Mouse (Mus musculus) c-Kit-positive CD71-negative TER-119-negative erythroid progenitor cells, embryonic 14.5 days (primary cell): ENCODE data around the gene Nacc2.

Source experiments
- DNase-seq: peaks from one replicate; pipeline ENCODE4 v3.0.0-alpha.2; 2013; ENCODE audit warnings: low read depth

The Nacc2 gene

DNA sequence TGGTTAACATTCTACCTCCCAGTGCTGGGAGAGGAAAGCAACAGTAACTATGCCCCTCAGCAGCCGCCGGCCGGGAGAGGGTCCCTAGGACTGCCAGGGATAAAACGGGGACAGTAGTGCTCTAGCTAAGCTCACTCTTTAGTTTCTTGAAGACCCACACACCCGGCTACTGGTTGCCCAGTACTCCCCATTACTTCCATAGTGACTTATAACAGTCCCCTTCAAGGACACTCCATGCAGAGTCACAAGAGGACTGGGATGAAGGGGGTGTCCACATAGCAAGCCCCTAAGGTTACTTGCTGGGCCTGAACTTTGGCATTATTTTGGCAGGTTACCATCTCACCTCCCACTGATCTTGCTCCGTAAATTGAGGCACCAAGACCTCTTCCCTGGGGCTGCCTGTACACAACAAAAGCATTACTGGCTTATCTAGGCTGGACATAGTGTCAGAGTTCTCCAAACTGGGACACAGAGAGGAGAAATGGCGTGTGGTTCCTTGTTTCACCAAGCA lies 16.1 kb upstream of the Nacc2 start:
- no peak for DNase-seq

DNA sequence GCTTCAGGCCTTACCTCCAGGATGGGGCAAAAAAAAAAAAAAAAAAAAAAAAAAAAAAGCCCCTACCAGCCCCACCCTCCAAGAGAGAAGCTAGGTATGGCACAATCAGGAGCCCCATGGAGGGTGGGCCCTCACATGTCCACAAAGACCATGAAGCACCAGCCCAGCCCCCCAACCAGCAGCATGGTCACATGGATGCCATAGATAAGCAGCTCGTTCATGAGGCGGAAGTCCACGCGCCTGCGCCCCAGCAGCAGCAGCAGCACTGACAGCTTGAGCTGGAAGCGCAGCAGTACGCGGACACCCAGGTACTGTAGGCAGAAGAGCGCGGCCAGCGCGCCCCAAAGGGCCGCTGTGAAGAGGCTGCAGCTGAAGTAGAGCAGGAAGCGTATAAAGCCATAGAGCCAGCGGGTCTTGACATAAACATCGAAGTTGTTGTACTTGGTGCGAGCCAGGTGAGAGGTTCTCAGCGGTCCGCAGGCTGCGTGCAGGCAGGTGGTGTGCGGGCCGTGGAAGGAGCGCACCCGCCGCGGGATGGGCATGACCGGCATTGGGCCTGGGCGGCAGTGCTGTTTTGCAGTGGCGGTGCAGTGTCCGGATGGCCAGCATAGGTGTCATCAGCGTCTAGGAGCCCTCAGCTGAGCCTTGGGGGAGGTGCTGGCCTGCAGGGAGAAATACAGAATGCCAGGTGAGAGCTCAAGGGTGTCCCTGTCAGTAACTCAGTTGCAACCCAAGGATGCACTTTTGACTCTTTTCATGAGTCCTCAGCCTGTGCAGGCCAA lies 15.4 kb upstream of the Nacc2 start:
- DNase-seq = no peak

DNA sequence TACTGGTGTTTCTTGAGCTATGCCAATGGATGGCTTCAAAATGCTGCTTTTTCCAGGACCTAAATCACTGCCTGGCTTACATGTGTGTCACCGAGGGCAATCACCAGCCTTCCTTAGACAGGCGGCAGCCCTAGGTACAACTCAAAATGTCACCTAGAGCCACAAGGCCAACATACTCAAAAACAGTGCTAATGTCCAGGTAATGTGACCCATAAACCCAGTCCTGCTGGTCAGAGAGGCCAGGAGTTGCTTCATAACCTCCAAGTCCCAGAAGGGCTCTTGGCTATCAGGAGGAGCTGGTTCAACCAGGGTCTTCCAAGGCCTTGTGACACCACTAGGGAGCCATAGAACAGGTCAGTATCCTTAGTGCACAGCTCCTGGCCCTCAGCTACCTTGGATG lies 11.6 kb upstream of the Nacc2 start:
- no peak for DNase-seq

DNA sequence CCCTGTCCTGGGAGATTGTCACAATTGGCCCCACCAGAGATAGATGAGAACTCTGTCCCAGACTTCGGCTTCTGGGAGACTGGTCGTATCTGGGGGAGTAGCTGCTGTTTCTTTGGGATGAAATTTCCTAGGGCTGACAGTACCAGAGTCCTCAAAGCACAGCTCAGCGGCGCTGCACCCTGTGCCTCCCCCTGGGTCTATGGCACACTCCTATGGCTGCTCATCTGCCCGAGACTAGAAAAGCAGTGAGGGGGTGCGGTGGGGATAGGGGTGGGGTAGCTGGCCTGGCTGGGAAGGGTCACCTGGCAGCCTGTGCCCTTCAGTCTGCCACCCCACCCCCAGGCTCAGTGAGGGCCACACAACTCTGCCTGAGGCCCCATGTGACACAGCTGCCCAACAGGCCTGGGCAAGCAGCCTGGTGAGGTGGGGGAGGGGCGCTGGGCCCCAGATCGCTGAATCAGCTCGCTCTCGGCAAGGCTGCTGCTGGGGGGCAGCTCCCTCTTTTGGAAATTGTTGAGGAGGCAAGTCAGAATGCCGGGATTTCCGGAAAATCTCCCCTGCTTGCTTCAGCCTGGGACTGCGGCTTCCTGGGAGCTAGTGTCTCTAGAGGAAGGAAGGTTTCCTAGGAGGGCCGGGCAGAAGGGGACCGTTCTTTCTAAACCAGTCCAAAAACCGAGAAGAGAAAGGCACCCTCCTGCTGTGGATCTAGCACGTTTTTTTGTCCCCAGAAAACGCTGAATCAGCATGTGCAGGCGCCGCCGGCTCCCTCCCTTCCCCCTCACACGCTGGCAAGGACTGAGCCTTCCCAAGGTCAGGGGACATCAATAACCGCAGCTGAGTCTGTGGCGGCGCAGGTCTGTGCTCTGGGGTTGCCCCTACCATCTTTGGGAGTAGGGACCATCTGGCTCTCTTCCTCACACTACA lies 9.9 kb upstream of the Nacc2 start:
- DNase-seq = no peak

DNA sequence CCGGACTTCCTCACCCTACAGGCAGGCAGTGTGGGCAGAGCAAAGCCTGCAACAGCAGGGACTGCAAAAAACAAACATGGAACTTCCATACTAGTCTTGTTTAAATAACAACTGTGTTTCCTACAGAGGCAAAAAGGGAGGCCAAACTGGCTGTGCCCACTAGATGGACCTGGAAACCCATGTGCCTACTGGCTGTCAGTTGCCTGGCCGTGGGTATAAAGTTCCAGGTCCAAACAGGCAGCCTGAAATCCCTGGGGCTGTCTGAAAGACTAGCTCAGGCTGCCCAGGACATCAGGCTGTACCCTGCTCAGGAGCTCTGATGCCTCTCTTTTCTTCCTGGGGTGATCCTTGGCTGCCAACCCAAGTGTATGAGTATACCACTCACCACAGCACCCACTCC lies 8.3 kb upstream of the Nacc2 start:
- no peak for DNase-seq

DNA sequence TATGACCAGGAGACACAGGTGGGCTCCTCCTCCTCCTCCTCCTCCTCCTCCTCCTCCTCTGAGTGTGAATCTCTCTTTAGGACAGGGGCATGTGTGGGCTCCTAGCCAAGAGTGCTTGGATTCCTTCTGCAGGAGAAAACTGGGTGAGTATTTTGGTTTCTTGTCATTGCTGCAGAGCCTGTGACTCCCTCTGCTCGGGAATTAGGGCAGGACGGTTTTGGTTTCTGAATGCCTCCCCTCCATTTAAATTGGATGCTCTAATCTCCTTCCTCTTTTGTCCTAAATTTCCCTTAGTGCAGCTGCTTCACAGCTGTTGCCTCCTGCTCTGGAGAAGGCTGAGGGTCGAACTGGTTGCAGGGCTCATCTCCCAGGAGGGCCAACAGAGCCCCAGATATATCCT lies 6.9 kb upstream of the Nacc2 start:
- DNase-seq = no peak

DNA sequence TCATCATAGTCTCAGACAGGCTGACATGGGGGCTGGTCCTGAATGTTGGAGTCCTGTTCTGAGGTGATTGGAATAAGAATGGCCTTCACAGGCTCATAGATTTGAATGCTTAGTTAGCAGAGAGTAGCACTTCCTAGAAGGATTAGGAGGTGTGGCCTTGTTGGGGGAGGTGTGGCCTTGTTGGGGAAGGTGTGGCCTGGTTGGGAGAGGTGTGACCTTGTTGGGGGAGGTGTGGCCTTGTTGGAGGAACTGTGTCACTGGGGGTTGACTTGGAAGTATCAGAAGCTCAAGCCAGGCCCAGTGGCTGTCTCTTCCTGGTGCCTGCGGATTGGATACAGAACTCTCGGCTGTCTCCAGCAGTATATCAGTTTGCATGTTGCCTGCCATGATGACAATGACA lies 6.3 kb upstream of the Nacc2 start:
- DNase-seq = no peak

DNA sequence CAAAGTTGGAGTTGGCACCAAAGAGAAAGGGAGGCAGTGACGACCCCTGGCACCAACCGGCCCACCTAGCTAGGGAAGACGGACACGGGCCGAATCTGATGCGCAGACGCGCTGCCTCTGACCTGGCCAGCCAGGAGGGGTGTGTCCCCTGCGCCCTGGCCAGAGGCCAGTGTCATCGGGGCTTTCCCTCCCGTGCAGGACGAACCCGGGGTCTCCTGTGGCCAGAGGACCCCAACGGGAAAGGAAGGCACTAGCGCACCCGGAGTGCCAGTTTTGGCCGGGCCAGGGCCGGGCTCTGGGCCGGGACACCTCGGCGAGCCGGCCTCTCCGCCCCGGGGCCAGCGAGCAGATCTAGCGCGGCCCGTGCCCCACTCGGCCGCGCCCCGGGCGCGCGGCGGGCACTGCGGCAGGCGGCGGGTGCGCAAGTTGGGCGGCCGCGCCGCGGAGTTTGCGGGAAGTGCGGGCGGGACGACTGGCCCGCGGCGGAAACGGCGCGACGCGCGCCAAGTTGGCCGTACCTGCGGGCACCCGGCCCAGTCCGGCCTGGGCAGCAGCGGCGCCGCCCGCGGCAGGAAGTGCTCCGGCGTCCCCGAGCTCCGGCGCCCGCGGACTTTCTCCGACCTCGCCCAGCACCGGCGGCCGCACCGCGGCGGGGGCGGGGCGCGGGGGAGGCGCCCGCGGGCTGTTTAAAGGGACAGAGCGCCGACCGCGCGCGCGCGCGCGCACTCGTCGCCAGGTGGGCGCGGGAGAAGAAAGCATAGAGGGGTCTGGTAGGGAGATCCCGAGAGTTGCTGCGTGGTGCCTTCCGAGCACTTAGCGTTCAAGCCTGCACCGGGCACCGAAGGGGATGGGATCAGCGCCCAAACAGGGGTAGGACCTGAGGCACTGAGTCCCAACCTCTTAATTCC lies 595 bp downstream of the Nacc2 start:
- no peak for DNase-seq

DNA sequence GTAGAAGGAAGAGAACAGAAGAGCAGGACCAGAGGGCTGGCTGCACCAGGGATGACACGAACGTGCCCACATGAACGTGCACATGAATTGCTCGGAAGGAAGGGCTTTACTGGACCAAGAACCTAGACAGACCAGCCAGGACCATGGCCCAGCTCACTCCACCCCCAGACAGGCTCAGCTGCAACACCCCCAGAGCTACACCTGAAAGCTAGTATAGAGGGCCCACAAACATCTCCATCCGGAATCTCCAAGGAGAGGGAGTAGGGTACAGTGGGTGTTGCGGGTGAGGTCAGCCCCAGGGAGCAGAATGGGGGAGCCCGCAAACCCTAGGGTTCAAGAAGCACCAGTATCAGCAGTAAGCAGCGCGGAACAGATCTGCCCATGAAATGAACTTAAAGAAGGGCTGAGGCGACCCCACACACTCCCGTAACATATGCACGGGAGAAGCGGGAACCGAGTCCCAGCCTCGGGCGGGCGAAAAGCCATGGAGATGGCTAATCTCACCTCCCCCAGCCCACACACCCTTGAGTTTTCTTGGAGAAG lies 1.4 kb downstream of the Nacc2 start:
- DNase-seq = no peak

DNA sequence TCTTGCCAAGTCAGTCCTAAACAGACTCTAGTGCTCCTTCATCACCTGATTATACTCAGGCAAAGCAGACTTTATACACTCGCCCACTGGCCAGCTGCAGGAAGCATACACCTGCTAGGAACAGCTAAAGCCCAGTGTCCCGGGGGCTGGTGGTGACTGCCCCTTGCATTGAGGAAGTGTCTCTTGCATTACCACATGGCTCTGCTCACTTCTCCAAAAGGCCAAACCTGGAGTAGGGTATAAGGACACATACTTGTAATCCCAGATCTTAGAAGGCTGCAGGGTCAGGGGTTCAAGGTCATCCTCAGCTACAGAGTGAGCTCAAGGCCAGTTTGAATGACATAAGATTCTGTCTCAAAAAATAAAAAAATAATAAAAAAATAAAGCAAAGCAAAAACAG lies 3.4 kb downstream of the Nacc2 start:
- no peak for DNase-seq

DNA sequence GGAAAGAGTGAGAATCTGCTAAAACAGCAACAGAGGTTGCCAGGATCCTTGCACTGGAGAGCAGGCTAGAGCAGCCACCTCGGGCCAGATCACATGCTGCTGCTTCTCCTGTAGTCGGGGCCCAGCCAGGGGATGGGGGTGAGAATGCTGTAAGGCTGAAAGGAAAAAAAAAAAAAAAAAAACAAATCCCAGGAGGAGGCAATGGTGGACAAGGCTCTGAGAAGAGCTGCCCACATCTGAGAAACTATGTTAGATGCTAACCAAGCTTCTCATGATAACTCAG lies 3.8 kb downstream of the Nacc2 start:
- DNase-seq = no peak

DNA sequence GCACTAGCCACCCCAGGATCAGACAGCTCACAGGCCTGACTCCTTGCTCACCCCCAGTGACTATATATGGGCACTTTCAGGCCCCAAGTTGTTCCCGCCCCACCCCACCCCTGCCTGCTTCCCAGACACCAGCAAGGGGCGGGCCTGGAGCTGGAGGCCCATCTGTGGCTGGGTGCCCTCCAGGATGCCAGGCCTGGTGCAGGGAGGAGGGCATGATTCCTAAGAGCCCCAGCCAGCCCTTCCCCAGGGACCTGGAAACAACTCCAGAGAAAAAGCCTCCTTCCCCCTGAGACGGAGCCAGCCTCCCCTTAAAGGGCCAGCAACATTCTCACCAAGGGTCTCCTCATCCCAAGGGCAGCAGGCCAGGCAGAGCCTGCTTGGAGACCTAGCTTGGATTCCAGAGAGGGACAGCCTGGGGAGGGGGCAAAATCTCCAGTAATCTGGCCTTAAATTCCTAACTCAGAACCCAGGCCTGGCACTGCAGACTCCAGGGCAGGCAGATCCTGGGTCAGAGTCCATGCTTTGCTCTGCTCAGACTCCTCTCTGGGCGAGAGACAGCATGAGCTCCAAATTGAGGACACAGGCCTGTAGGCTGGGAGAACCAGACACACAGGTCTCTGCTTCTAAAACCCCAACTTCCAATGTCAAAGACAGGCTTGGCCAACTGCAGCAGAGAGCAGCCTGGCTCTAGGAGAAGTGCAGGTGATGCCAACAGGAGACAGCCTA lies 4.3 kb downstream of the Nacc2 start:
- DNase-seq = no peak

DNA sequence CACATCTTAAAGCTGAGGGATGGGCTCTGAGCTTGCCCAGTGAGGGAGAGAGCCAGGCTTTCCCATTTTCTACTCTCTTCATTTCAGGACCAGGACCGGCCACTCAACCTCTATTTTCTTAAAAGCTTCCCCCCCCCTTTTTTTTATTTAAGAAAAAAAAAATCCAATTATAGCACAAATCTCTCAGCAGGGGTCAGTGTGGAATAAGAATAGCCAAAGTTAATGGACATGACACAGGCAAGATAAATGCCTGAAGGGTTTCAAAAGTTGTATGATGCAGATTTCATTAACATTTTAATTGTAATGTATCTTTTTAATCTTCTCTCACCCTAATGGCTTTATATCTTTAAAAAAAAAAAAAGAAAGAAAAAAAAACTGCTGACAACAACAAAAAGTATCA lies 5.4 kb downstream of the Nacc2 start:
- DNase-seq = no peak

DNA sequence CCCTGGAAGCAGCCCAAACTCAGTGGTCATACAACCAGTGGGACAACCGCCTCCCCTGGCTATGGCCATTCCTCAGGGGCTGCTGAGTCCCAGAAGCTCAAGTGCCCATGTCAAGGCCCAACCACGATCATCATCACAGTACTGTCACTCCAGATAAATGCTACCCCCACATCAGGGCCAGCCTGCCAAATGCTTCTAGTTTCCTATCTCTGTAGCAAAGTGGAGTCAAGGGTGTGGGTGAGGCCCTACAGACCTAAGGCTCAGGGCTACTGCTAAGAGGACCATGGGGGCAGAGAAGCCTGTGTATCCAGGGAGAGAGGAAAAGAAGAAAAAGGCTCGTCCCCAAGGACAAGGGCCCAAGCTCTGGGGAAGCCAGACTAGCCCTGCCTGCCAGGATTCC lies 6.5 kb downstream of the Nacc2 start:
- DNase-seq = no peak

DNA sequence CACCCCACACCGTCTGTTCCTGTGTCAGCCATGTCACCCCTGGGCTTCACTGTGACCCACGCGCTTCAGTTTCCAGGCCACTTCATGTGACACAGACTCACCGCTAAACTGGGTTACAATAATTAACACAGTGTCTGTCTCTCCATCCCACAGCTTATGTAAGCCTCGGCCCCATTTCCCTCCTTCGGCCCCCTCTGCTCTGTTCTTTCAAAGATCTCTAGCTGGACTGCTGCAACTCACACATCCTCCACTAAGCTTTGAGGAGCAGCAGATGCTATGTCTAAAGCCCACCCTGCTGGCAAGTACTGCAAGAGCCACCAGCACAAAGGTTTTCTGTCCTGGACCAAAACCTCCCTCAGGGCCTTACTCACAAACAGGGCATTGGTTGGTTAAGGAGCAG lies 7.8 kb downstream of the Nacc2 start:
- no peak for DNase-seq

DNA sequence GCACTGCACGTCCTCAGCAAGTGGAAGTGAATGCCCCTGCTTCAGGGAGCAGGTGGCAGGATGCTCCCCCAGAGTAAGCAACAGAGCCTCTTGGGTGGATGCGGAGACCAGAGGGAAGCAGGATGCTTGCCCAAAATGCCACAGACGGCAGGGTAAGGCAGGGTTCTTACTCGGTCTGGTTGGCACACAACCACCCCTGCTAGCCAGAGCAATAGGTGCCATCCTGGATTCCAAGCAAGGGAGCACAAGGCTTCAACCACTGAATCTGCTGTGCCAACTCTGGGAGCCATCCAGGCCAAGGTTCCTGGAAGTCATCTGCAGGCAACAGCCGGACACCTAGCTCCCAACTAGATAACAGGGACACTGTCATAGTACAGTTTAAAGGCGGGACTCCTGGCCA lies 14.8 kb downstream of the Nacc2 start:
- no peak for DNase-seq

DNA sequence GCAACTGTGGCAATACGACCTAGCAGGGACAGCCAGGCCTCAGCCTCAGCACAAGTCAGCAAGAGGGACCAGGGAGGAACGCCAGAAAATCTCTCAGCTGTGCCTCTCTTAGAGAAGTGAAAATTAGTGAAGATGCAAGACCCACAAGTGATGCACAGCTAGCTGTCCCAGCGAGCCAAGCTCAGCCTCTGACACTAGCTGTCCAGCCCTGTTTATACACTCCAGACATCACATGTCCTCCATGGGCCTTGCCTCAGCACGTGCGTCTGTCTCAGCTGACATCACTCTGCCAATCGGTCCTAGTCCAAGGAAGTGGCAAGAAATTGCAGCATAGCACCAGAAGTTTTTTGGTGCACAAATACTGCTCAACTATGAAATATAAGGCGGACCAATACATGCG lies 16.0 kb downstream of the Nacc2 start:
- DNase-seq = no peak

DNA sequence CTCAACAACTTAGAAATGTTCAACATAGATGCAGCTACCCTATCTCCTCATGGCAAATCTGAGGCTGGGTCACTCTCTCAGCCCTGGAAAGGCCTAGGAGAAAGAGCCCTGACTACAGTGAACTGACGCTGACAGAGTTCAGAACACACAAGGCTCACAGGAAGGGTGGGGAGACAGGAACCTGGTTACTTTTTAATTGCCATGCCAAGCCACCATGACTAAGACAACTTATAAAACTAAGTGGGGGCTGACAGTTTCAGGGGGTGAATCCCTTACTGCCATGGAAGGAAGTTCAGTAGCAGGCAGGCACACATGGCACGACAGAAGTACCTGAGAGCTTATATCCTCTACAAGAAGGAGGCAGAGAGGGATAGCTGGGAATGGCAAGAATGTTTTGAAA lies 16.8 kb downstream of the Nacc2 start:
- no peak for DNase-seq

DNA sequence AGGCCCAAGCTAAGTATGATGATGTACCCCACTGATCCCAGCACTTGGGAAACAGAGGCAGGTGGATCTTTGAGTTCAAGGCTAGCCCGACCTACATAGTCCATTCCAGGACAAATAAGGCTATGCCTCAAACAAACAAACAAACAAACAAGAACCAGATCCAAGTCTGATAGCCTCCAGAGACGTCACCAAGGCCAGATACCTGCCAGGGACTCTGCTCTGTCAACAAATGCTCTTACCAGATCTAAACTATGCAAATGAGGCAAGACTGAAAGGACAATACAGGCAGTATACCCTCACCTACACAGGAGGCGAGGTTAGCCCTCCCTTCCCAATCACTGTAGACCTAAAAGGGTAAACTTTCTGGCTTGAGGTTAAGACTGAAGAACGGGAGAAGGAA lies 22.7 kb downstream of the Nacc2 start:
- no peak for DNase-seq

DNA sequence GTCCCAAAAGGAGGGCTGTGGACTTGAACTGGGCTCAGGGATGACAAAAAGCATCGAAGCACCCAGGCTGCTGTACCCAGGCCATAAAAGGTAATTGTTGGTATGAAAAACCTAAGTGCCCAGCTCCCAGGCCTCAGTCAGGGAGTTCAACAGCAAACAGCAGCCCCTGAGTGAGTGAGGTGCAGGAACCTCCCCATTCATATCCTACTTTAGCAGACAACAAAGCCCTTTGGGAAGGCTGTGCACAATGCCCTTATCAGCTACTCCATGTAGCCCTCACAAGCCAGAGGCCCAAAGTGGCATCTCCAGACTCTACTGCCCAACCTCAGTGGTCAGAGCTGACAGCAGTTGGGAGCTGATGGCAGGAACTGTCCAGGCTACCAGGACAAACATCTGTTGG lies 23.2 kb downstream of the Nacc2 start:
- no peak for DNase-seq

DNA sequence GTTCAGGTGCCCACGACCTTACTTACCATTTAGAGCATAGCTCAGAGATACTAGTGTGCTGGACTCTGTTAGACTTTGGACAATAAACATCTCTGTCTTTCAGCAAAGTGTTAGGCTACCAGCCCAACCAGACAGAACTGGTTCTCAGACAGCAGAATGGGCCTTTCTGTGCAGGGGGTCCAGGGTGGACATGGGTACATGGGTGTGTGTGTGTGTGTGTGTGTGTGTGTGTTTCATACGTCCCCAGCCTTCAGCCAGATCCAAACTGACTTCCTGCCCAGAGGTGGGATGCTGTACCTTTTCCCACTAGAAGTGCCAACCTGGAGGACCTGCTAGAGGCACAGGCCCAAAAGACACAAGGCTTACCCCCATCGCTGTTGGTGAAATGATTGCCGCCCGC lies 23.8 kb downstream of the Nacc2 start:
- DNase-seq = no peak

DNA sequence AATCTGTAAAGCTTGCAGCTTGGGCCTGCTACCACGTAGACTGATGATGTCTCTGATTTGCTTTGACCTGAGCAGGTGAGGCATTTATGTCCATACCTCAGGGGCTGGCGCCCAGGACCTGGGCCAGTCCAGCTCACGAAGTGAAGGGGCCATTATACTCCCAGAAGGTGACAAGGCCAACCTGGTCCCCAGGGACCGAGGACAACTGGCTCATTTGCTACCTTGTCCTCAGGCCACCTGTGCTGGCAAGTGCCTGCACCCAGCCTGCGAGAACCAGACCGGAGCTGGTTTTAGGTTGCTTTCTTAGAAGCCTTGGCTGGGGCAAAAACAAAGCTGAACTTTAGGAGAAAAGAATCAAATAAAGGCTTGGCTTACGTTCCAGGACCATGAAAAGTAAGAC lies 29.1 kb downstream of the Nacc2 start:
- DNase-seq = no peak
